Mouse (Mus musculus) hindbrain, postnatal 0 days (tissue): ENCODE measurements around the gene Zfp385c. TPM values are rescaled to one million over a fixed set of nuclear protein-coding genes. Genes with fewer than 3 reads are reported as not detected.
A peak's percentile ranks its signal among the peaks of the same experiment; 100 is the strongest.

Experiments used
- ATAC-seq: fragments of 200-750 bp; cut with Nextera tagmentation; 2 replicates; pipeline ENCODE4 v1.8.0; 2017; ENCODE audit warnings: mild to moderate bottlenecking, moderate TSS enrichment, moderate library complexity
- DNase-seq: peaks from one replicate; pipeline ENCODE4 v3.0.0-alpha.2; 2015; ENCODE audit warnings: low spot score
- H3K27ac ChIP-seq: fragments of 300-500 bp; sonication (generic); 2 replicates; pipeline ENCODE4 v1.5.1; 2014; ENCODE audit warnings: mild to moderate bottlenecking
- H3K27me3 ChIP-seq: fragments of 300-500 bp; sonication (generic); 2 replicates; pipeline ENCODE4 v1.6.1; 2014; ENCODE audit warnings: low read length, mixed read lengths; ENCODE audit not compliant: insufficient read depth
- H3K36me3 ChIP-seq: fragments of 300-500 bp; sonication (generic); 2 replicates; pipeline ENCODE4 v1.6.1; 2014; ENCODE audit warnings: low read length, mixed read lengths; ENCODE audit not compliant: insufficient read depth
- H3K4me1 ChIP-seq: fragments of 300-500 bp; sonication (generic); 2 replicates; pipeline ENCODE4 v1.6.1; 2014; ENCODE audit warnings: antibody characterized with exemption, low read length, mixed read lengths; ENCODE audit not compliant: insufficient read depth
- H3K4me2 ChIP-seq: fragments of 300-500 bp; sonication (generic); 2 replicates; pipeline ENCODE4 v1.6.1; 2014; ENCODE audit warnings: low read depth, mild to moderate bottlenecking, low read length, moderate library complexity, mixed read lengths
- H3K4me3 ChIP-seq: fragments of 300-500 bp; sonication (generic); 2 replicates; pipeline ENCODE4 v1.5.1; 2014; ENCODE audit warnings: low read length
- H3K9ac ChIP-seq: fragments of 300-500 bp; sonication (generic); replicated peaks from 2 replicates; pipeline ENCODE4 v1.6.1; 2014; ENCODE audit warnings: mild to moderate bottlenecking, low read length, moderate library complexity, mixed read lengths
- H3K9me3 ChIP-seq: fragments of 300-500 bp; sonication (generic); 2 replicates; pipeline ENCODE4 v1.6.1; 2016; ENCODE audit warnings: low read length, mixed read lengths
- CTCF ChIP-seq: IDR thresholded peaks from 2 replicates; pipeline ENCODE4 v1.5.1; 2016; ENCODE audit warnings: antibody characterized with exemption, control low read depth, low read depth
- WGBS: fragments of 180-500 bp; shearing (Covaris S2); extraction: QIAGEN DNeasy Blood & Tissue Kit; methylation state at CpG from one replicate; pipeline ENCODE4 v1.1.7; 2014; 5-methylcytosine and 5-hydroxymethylcytosine counted together
- polyA plus RNA-seq: library from polyadenylated mRNA; unstranded; fragments of >200 nt; fragmentation: Nextera tagmentation; extraction: Ambion mirVana; gene quantifications from 2 replicates; pipeline ENCODE4 v1.2.1, GENCODE M21; 2015
- total RNA-seq: library from RNA; depleted of rRNA; stranded (reverse); fragments of >200 nt; gene quantifications from 2 replicates; pipeline ENCODE4 v1.2.3, GENCODE M21; 2014

Zfp385c gene
- total and polyA plus RNA-seq, 2 experiments from 2014 or later = 9.8 to 10.0 TPM

DNA sequence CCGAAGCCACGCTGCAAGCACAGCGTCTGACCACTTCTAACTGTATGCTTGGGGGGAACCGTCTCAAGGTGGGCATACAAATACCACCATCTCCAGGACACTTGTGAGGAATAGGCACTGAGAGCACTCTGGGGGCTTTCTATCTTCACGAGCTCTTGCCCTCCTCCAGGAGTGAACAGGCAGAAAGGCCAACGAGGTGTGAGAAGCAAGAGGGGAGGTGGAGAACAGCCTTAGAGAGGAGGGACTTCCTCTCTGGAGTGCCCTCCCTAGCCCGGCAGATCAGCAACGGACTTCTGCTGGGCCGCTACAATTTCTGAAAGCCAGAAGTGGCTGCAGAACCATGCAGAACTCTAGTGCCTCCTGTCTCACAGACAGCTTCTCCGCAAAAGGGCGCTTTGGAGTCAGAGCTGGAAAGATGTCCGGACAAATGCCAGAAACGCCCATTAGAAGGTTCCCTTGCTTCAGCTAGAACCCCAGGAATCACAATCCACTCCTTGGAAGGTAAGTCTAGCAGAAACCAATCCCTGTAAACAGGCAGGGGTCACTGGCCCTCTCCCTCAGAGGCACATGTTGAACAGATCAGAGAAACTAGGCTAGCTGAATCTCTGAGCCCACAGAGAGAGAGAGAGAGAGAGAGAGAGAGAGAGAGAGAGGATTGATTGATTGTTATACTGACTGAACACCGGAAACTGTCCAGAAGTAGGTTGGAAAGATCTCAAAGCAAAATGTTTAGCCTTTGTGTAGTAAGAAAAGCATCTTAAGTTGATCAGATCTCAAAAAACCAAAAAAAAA lies 43.9 kb upstream of the Zfp385c start:
- H3K4me3 ChIP-seq = no peak overlapping the region
- 80% methylated on average over 14 of the region's 14 CpGs for WGBS

DNA sequence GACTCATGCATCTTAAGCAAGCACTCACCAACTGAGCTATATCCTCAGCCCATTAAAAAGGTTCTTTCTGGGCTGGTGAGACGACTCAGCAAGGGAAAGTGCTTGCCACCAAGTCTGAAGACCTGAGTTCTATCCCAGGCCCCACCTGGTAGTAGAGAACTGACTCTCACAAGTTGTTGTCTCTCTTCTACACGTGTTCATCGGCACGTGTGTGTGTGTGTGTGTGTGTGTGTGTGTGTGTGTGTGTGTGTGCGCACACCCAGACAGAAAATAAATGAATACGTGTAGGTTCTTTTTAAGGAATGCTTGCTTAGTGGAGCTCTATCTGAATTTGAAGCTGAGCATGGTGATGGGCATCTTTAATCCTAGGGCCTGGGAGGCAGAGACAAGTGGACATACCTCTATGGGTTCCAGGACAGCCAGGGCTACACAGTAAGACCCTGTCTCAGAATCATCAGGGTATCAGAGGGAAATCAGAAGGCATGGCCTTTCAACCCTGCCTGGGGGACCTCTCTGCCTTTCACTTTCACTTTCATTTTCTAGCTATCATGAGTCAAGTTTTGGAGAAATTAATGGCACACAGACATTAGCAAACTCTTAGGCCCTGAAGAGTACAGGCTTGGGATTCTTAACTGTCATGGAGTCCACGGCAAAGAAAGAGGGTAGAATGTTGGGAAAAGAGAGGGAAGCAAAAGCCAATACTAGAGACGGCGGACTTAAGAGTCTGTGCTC lies 43.0 kb upstream of the Zfp385c start:
- no peak for TF ChIP-seq CTCF
- no peak overlapping the region for H3K9ac ChIP-seq
- H3K27me3 ChIP-seq = no peaks in the 10 kb centered on the region
- peaks cover 13% of the 10 kb centered on the region for H3K4me1 ChIP-seq
- H3K27ac ChIP-seq = no peak overlapping the region
- WGBS = 89% methylated on average over 9 of the region's 9 CpGs
- no peaks in the 10 kb centered on the region for H3K9me3 ChIP-seq
- no peak overlapping the region for H3K4me3 ChIP-seq
- H3K4me2 ChIP-seq = no peak overlapping the region
- H3K36me3 ChIP-seq = no peaks in the 10 kb centered on the region
- ATAC-seq = no peak
- DNase-seq = no peak

More for the DNA sequence above, 43.9 kb upstream of the Zfp385c start:
- Histone ChIP-seq H3K9me3 (no peaks in the 10 kb centered on the region), H3K9ac (0 out of 2 replicates have a peak overlapping the region, but pooled peaks have one; percentile 17), H3K36me3 (no peaks in the 10 kb centered on the region), H3K4me1 (peaks cover 13% of the 10 kb centered on the region), H3K27ac (no peak overlapping the region), H3K4me2 (peak overlapping the region; percentile 84), H3K27me3 (no peaks in the 10 kb centered on the region)
- no peak for DNase-seq
- TF ChIP-seq CTCF = no peak
- ATAC-seq = no peak

DNA sequence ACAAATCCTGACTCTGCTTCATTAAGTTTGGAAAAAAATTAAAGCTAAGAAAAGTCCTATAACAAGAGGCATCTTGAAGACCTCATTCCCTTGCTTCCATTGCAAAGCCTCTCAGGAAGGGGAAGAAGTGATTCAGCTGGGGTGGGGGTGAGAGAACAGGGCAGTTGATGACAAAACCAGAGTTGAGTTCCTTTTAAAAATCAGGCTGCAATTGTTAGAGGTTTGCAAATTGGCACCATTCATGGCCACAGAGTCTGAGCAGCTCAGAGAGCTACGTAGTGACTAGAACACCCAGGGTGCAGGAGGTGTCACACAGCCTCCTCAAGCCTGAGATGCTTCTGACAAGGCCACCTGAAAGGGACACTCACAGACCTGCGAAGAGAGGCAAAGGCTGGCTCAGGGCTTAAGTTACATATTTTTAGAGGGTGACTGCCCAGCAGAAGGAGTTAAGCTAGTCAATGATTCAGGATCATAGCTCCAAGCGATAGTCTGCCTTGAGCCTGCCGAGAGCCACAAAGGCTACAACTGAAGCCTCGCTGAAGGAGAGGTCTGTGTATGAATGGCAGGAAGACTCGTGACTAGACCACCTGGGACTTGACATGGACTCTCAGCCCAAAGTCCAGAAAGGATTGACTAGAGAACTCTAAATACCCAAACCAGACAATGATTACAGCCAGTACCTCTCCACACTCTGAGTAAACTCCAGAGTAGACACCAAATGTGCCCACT lies 38.4 kb upstream of the Zfp385c start:
- no peaks in the 10 kb centered on the region for H3K9me3 ChIP-seq
- WGBS = 78% methylated on average over 6 of the region's 6 CpGs
- no peak for TF ChIP-seq CTCF

DNA sequence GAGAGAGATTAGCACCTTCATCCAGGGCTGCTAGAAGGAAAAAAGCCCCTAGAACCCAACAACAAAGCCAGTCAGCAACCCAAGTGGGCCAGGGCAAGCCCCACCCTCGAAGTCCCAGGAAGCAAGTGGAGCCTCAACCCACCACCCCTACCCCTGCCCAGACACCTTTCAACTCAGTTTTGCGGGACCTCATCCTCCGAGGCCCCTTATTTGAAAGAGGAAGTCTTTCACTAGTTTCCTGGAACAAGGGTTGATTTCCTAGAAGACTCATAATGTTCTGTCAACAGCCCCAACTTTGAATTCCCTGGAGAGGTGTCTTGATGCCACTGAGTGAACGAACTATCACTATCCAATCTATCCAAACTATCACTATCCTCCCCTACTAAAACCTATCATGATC lies 37.7 kb upstream of the Zfp385c start:
- Histone ChIP-seq H3K36me3 (peaks cover 6% of the 10 kb centered on the region; the same call in 1 of the 2 replicates), H3K27ac (no peak overlapping the region), H3K27me3 (no peaks in the 10 kb centered on the region), H3K9ac (no peak overlapping the region), H3K4me2 (no peak overlapping the region), H3K4me3 (no peak overlapping the region), H3K4me1 (no peaks in the 10 kb centered on the region), H3K9me3 (no peaks in the 10 kb centered on the region)
- TF ChIP-seq CTCF = no peak
- ATAC-seq (no peak), DNase-seq (no peak)
- WGBS = 92% methylated on average over 4 of the region's 4 CpGs

More for the DNA sequence above, 38.4 kb upstream of the Zfp385c start:
- H3K36me3 ChIP-seq = peaks cover 6% of the 10 kb centered on the region; the same call in 1 of the 2 replicates
- no peaks in the 10 kb centered on the region for H3K4me1 ChIP-seq
- no peaks in the 10 kb centered on the region for H3K27me3 ChIP-seq
- no peak overlapping the region for H3K4me3 ChIP-seq
- no peak overlapping the region for H3K4me2 ChIP-seq
- no peak for ATAC-seq
- H3K27ac ChIP-seq = no peak overlapping the region
- no peak for DNase-seq
- no peak overlapping the region for H3K9ac ChIP-seq

DNA sequence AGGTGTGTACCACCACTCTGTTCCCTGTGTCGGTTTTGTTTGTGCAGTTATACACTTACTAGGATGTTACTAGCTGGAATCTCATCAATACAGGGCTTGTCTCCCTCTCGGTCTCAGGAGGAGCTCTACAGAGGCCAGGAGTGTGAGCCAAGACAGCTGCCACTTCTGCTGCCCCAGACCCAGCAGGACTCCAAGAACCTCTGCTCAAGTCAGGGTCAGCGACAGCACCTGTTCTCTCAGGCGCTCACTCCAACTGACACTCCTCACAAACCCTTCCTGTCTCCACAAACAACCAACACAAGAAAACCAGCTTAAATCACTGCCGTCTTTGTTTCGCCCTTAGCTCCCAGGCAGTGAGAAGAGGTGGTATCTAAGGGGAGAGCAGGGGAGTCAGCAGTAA lies 36.3 kb upstream of the Zfp385c start:
- DNase-seq = no peak
- H3K4me2 ChIP-seq = no peak overlapping the region
- no peaks in the 10 kb centered on the region for H3K27me3 ChIP-seq
- 64% methylated on average over 6 of the region's 6 CpGs for WGBS
- H3K9me3 ChIP-seq = no peaks in the 10 kb centered on the region
- no peak overlapping the region for H3K9ac ChIP-seq
- no peaks in the 10 kb centered on the region for H3K4me1 ChIP-seq
- H3K4me3 ChIP-seq = no peak overlapping the region
- peaks cover 6% of the 10 kb centered on the region; the same call in 1 of the 2 replicates for H3K36me3 ChIP-seq
- H3K27ac ChIP-seq = no peak overlapping the region
- ATAC-seq = no peak
- no peak for TF ChIP-seq CTCF

DNA sequence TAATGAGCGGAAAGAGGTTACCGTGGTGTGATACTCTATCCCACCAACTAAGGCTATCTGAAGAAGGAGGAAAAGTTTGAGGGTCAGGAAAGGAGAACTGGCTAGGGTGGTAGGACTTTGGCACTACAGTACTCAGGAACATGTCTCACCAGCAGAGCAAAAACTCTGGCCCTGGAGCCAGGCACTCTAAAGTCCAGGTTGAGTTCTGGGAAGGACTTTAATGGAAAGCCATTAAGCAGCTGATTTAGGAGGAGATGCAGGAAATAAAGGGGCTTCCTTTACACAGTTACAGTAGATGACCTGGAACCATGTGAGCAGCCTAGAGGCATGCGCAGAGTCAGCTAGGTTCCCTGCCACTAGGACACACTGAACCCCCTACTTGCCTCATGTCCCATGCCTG lies 34.9 kb upstream of the Zfp385c start:
- no peak overlapping the region for H3K27ac ChIP-seq
- H3K4me2 ChIP-seq = no peak overlapping the region
- 97% methylated on average over 3 of the region's 3 CpGs for WGBS
- no peak for TF ChIP-seq CTCF
- H3K9me3 ChIP-seq = no peaks in the 10 kb centered on the region
- H3K27me3 ChIP-seq = no peaks in the 10 kb centered on the region
- DNase-seq = no peak
- H3K4me3 ChIP-seq = no peak overlapping the region
- H3K36me3 ChIP-seq = peaks cover 6% of the 10 kb centered on the region; the same call in 1 of the 2 replicates
- no peak overlapping the region for H3K9ac ChIP-seq
- ATAC-seq = no peak
- peaks cover 3% of the 10 kb centered on the region; the same call in 1 of the 2 replicates for H3K4me1 ChIP-seq
